Mouse (Mus musculus) embryonic fibroblast, embryonic 13.5 days (primary cell): ENCODE results near the gene Phldb2. TPM values are rescaled to one million over a fixed set of nuclear protein-coding genes. Genes with fewer than 3 reads are reported as not detected.

Experiments used
- H3K27ac ChIP-seq: 2 replicates; pipeline ENCODE4 v1.5.1; 2012; ENCODE audit warnings: low read length, control low read depth, inconsistent platforms; ENCODE audit not compliant: insufficient read depth
- H3K4me1 ChIP-seq: 2 replicates; pipeline ENCODE4 v1.6.1; 2011; ENCODE audit warnings: low read length; ENCODE audit not compliant: control insufficient read depth, insufficient read depth
- H3K4me3 ChIP-seq: 2 replicates; pipeline ENCODE4 v1.5.1; 2011; ENCODE audit warnings: mild to moderate bottlenecking, control low read depth, low read length; ENCODE audit not compliant: insufficient read depth
- CTCF ChIP-seq: IDR thresholded peaks from 2 replicates; pipeline ENCODE4 v1.5.1; 2011; ENCODE audit warnings: mild to moderate bottlenecking, control low read depth, low read length, moderate library complexity, borderline replicate concordance; ENCODE audit not compliant: insufficient read depth
- POLR2A ChIP-seq: IDR thresholded peaks from 2 replicates; pipeline ENCODE4 v1.6.1; 2011; ENCODE audit warnings: low read depth, mild to moderate bottlenecking, control low read depth, low read length, moderate library complexity
- polyA plus RNA-seq: library from polyadenylated mRNA; stranded (reverse); fragments of >200 nt; gene quantifications from 2 replicates; pipeline ENCODE4 v1.2.4, GENCODE M21; 2011; ENCODE audit warnings: low read depth; ENCODE audit not compliant: missing spikeins, insufficient read length

Gene Phldb2
- polyA plus RNA-seq, 1 experiment = 253 TPM

- no peak overlapping the region for H3K4me3 ChIP-seq
- peak overlapping the region; percentile 84; the same call in 1 of the 2 replicates for H3K27ac ChIP-seq
- H3K4me1 ChIP-seq = peaks cover 4% of the 10 kb centered on the region
- TF ChIP-seq CTCF (no peak), POLR2A (no peak)
These were observed 897 bp downstream of the Phldb2 start for GRCm38 (mm10) chr16:45952501-45952900.

GRCm38 (mm10) chr16:45952035-45952434, 1.4 kb downstream of the Phldb2 start:
- Histone ChIP-seq H3K4me3 (no peak overlapping the region), H3K4me1 (peaks cover 4% of the 10 kb centered on the region), H3K27ac (peak overlapping the region; percentile 84)
- TF ChIP-seq POLR2A (no peak), CTCF (no peak)

GRCm38 (mm10) chr16:45946335-45946734, 7.1 kb downstream of the Phldb2 start:
- Histone ChIP-seq H3K27ac (peak overlapping the region; percentile 100), H3K4me1 (peaks cover 15% of the 10 kb centered on the region), H3K4me3 (no peak overlapping the region)
- TF ChIP-seq POLR2A (peak; percentile 26; the same call in 1 of the 2 replicates), CTCF (no peak)

- Histone ChIP-seq H3K27ac (peak overlapping the region; percentile 100), H3K4me3 (no peak overlapping the region), H3K4me1 (peaks cover 15% of the 10 kb centered on the region)
- TF ChIP-seq POLR2A = no peak
- TF ChIP-seq CTCF = no peak
These were observed 7.7 kb downstream of the Phldb2 start for GRCm38 (mm10) chr16:45945649-45946048.

- Histone ChIP-seq H3K4me1 (peaks cover 15% of the 10 kb centered on the region), H3K27ac (peak overlapping the region; percentile 100), H3K4me3 (no peak overlapping the region)
- no peak for TF ChIP-seq POLR2A
- no peak for TF ChIP-seq CTCF
These were observed 8.2 kb downstream of the Phldb2 start for GRCm38 (mm10) chr16:45945174-45945631.

GRCm38 (mm10) chr16:45942169-45942891, 11.1 kb downstream of the Phldb2 start:
- TF ChIP-seq POLR2A (no peak), CTCF (no peak)
- Histone ChIP-seq H3K27ac (peak overlapping the region; percentile 53), H3K4me3 (no peak overlapping the region), H3K4me1 (peaks cover 17% of the 10 kb centered on the region)

- TF ChIP-seq CTCF (no peak), POLR2A (no peak)
- no peak overlapping the region for H3K27ac ChIP-seq
- no peak overlapping the region for H3K4me3 ChIP-seq
- peaks cover 18% of the 10 kb centered on the region for H3K4me1 ChIP-seq
These were observed 12.7 kb downstream of the Phldb2 start for GRCm38 (mm10) chr16:45940701-45941100.

- Histone ChIP-seq H3K27ac (no peak overlapping the region), H3K4me3 (no peak overlapping the region), H3K4me1 (peaks cover 16% of the 10 kb centered on the region)
- no peak for TF ChIP-seq CTCF
- no peak for TF ChIP-seq POLR2A
These were observed 14.0 kb downstream of the Phldb2 start for GRCm38 (mm10) chr16:45939436-45939835.

- peaks cover 18% of the 10 kb centered on the region for H3K4me1 ChIP-seq
- H3K27ac ChIP-seq = peak overlapping the region; percentile 99
These were observed 16.0 kb downstream of the Phldb2 start for GRCm38 (mm10) chr16:45937381-45937780.

GRCm38 (mm10) chr16:45936521-45936920, 16.9 kb downstream of the Phldb2 start:
- TF ChIP-seq CTCF = no peak
- no peak for TF ChIP-seq POLR2A
- Histone ChIP-seq H3K4me3 (no peak overlapping the region), H3K27ac (peak overlapping the region; percentile 99), H3K4me1 (peaks cover 14% of the 10 kb centered on the region)

More at GRCm38 (mm10) chr16:45937381-45937780, 16.0 kb downstream of the Phldb2 start:
- no peak overlapping the region for H3K4me3 ChIP-seq
- TF ChIP-seq CTCF = no peak
- no peak for TF ChIP-seq POLR2A
